In genomic region chr11:97793165-97793564, GRCm38 (mm10) we compare ENCODE assay signal across 9 mouse cellular contexts. TPM values are rescaled to one million over a fixed set of nuclear protein-coding genes. Genes with fewer than 3 reads are reported as not detected.
DNase-seq lines count a peak whose midpoint lies in the region; ATAC-seq and TF ChIP-seq lines count a peak whose summit lies in the region.
"Had no signal": no experiment of that assay in that cellular context is flagged by ENCODE, and none has a peak within 500 bp of the region (broad histone marks: within the 10 kb centered on the region; RNA-seq: fewer than 3 reads in every experiment).

No protein-coding gene starts in this region.

- no peaks in the 10 kb centered on the region for H3K79me3 ChIP-seq in C2C12 (ENCODE audit: low read depth)

- no peak overlapping the region for H3K4me3 ChIP-seq in kidney, adult 2 months (ENCODE audit: insufficient read depth, low read depth, low read length)
- H3K4me3 ChIP-seq in C2C12 (ENCODE audit: insufficient read depth, poor library complexity, severe bottlenecking) = no peak overlapping the region
- H3K4me3 ChIP-seq in intestine, embryonic 16.5 days (ENCODE audit: low read length) = no peak overlapping the region
- H3K4me3 ChIP-seq: embryonic facial prominence, embryonic 15.5 days had no signal

- H3K4me1 ChIP-seq in kidney, adult 2 months (ENCODE audit: control insufficient read depth, insufficient read depth, low read length) = no peaks in the 10 kb centered on the region
- H3K4me1 ChIP-seq in intestine, embryonic 16.5 days (ENCODE audit: control insufficient read depth, insufficient read depth, low read length) = peaks cover 4% of the 10 kb centered on the region; the same call in 1 of the 2 replicates

- no peak for ATAC-seq in intestine, embryonic 16.5 days

- 0 out of 2 replicates have a peak, but pooled peaks have one; percentile 15 for TF ChIP-seq CTCF in kidney, adult 2 months (conservative IDR thresholded peaks at IDR 0.05; ENCODE audit: insufficient read depth, insufficient read length, low read depth, low read length)
- TF ChIP-seq CTCF in C2C12 (IDR thresholded peaks at IDR 0.05; ENCODE audit: control insufficient read depth, insufficient read depth, insufficient read length) = peak; percentile 6

- H3K9ac ChIP-seq in intestine, embryonic 16.5 days (ENCODE audit: low read depth, low read length) = no peak overlapping the region
- H3K9ac ChIP-seq: embryonic facial prominence, embryonic 15.5 days had no signal

- H3K9me3 ChIP-seq in intestine, embryonic 16.5 days (ENCODE audit: control insufficient read depth, low read length) = no peaks in the 10 kb centered on the region
- H3K9me3 ChIP-seq: embryonic facial prominence, embryonic 15.5 days had no signal

- no peak overlapping the region for H3ac ChIP-seq in C2C12 (ENCODE audit: control insufficient read depth, insufficient read length, low read depth)

- no peak overlapping the region for H3K27ac ChIP-seq in kidney, adult 2 months (ENCODE audit: insufficient read depth, low read depth, low read length)
- H3K27ac ChIP-seq in intestine, embryonic 16.5 days (ENCODE audit: low read length) = no peak overlapping the region
- H3K27ac ChIP-seq: embryonic facial prominence, embryonic 15.5 days had no signal

- TF ChIP-seq POLR2A in kidney, adult 2 months (IDR thresholded peaks at IDR 0.05; ENCODE audit: low read depth, low read length) = no peak

- no peaks in the 10 kb centered on the region for H3K36me3 ChIP-seq in kidney, adult 2 months (ENCODE audit: control insufficient read depth, insufficient read depth, low read length)
- no peaks in the 10 kb centered on the region for H3K36me3 ChIP-seq in C2C12 (ENCODE audit: control insufficient read depth, insufficient read depth)
- H3K36me3 ChIP-seq in intestine, embryonic 16.5 days (ENCODE audit: control insufficient read depth, insufficient read depth, low read length) = no peaks in the 10 kb centered on the region
- H3K36me3 ChIP-seq: embryonic facial prominence, embryonic 15.5 days had no signal

- H3K4me2 ChIP-seq in intestine, embryonic 16.5 days (ENCODE audit: low read depth, low read length) = no peak overlapping the region
- H3K4me2 ChIP-seq: embryonic facial prominence, embryonic 15.5 days had no signal

- H3K27me3 ChIP-seq in kidney, adult 2 months (replicated peaks; ENCODE audit: control insufficient read depth, insufficient read depth, low read length) = no peaks in the 10 kb centered on the region
- no peaks in the 10 kb centered on the region for H3K27me3 ChIP-seq in C2C12 (ENCODE audit: control insufficient read depth, insufficient read depth, insufficient read length)
- H3K27me3 ChIP-seq in intestine, embryonic 16.5 days (replicated peaks; ENCODE audit: control insufficient read depth, insufficient read depth, low read length) = no peaks in the 10 kb centered on the region
- H3K27me3 ChIP-seq: embryonic facial prominence, embryonic 15.5 days had no signal

- 6% methylated on average over 2 of the region's 2 CpGs for WGBS in kidney, adult 2 months
- WGBS in intestine, embryonic 16.5 days = 10% methylated on average over 2 of the region's 2 CpGs

- DNase-seq in kidney, adult 2 months = peak; percentile 78
- DNase-seq in kidney, postnatal 4 days = no peak
- DNase-seq in 3T3-L1 (ENCODE audit: low read depth, low spot score) = peak; percentile 94
- DNase-seq in cerebellum, postnatal 10 days = peak; percentile 69 to 87
- peak; percentile 92 for DNase-seq in naive thymus-derived CD4-positive, alpha-beta T cell, adult 2 months (ENCODE audit: low read depth)
- no peak for DNase-seq in urinary bladder, postnatal 36 days (ENCODE audit: low spot score in 2 of 2)

- H3K79me2 ChIP-seq in C2C12 (ENCODE audit: control insufficient read depth, insufficient read depth) = no peaks in the 10 kb centered on the region

TF ChIP-seq in C2C12, 6 proteins besides CTCF, POLR2A, EP300 and RAD21:
- TF ChIP-seq USF1 (IDR thresholded peaks at IDR 0.05; ENCODE audit: low read depth) (peak; percentile 57), MYOG (IDR thresholded peaks at IDR 0.05; ENCODE audit: control insufficient read depth, extremely low read depth, insufficient read length) (no peak), MAX (IDR thresholded peaks at IDR 0.05) (peak; percentile 88), MYOD1 (IDR thresholded peaks at IDR 0.05; ENCODE audit: control insufficient read depth, insufficient read length, low read depth) (no peak)

RNA-seq across cellular contexts. Expression of gene Lasp1, which starts 5.6 kb away (rescaled TPM):
- polyA plus RNA-seq in kidney, adult 2 months (2012; rRNA removed) = 106 and 110 TPM in 2 replicates
- 219 TPM for polyA plus RNA-seq in C2C12 (2012; fragmentation: generic; extraction: Trizol)
- polyA plus RNA-seq in intestine, embryonic 16.5 days (2015; fragmentation: Nextera tagmentation; extraction: Ambion mirVana) = 141 and 148 TPM in 2 replicates

RNA-seq across cellular contexts. Expression of gene Rpl23, which starts 10.9 kb away (rescaled TPM):
- polyA plus RNA-seq in kidney, adult 2 months (2012; rRNA removed) = 118 and 181 TPM in 2 replicates
- 1,391 TPM for polyA plus RNA-seq in C2C12 (2012; fragmentation: generic; extraction: Trizol)
- polyA plus RNA-seq in intestine, embryonic 16.5 days (2015; fragmentation: Nextera tagmentation; extraction: Ambion mirVana) = 466 and 491 TPM in 2 replicates

RNA-seq across cellular contexts. Expression of gene 1700001P01Rik, which starts 17.4 kb away (rescaled TPM):
- not detected in 2 replicates for polyA plus RNA-seq in kidney, adult 2 months (2012; rRNA removed)
- 0.14 TPM for polyA plus RNA-seq in C2C12 (2012; fragmentation: generic; extraction: Trizol)
- polyA plus RNA-seq in intestine, embryonic 16.5 days (2015; fragmentation: Nextera tagmentation; extraction: Ambion mirVana) = not detected in 2 replicates

RNA-seq across cellular contexts. Expression of gene Cwc25, which starts 26.8 kb away (rescaled TPM):
- polyA plus RNA-seq in kidney, adult 2 months (2012; rRNA removed) = 7.1 and 8.5 TPM in 2 replicates
- 8.7 TPM for polyA plus RNA-seq in C2C12 (2012; fragmentation: generic; extraction: Trizol)
- 11.1 and 11.9 TPM in 2 replicates for polyA plus RNA-seq in intestine, embryonic 16.5 days (2015; fragmentation: Nextera tagmentation; extraction: Ambion mirVana)

RNA-seq across cellular contexts. Expression of gene B230217C12Rik, which starts 47.4 kb away (rescaled TPM):
- 2.0 TPM in 2 replicates for polyA plus RNA-seq in kidney, adult 2 months (2012; rRNA removed)
- polyA plus RNA-seq in C2C12 (2012; fragmentation: generic; extraction: Trizol) = 4.9 TPM
- 4.1 TPM in 2 replicates for polyA plus RNA-seq in intestine, embryonic 16.5 days (2015; fragmentation: Nextera tagmentation; extraction: Ambion mirVana)

Comparison
In these comparisons a context has a peak if more than half of its experiments do, and no peak if none do; other contexts are left out.
1. DNase-seq: peak in kidney, adult 2 months (single experiment), 3T3-L1 (single experiment), cerebellum, postnatal 10 days (2 of 2) and naive thymus-derived CD4-positive, alpha-beta T cell, adult 2 months (single experiment); none in kidney, postnatal 4 days (0 of 2) and urinary bladder, postnatal 36 days (0 of 2).